Comparison of ENCODE assay signal across 7 mouse cellular contexts in genomic region chr4:116017300-116017901, GRCm38 (mm10). TPM values are rescaled to one million over a fixed set of nuclear protein-coding genes. Genes with fewer than 3 reads are reported as not detected.
A peak's percentile ranks its signal among the peaks of the same experiment; 100 is the strongest.
DNase-seq lines count a peak whose midpoint lies in the region; ATAC-seq and TF ChIP-seq lines count a peak whose summit lies in the region.

No protein-coding gene starts in this region.

- no peaks in the 10 kb centered on the region; the same call in 1 of the 2 replicates for H3K4me1 ChIP-seq in intestine, postnatal 0 days (replicated peaks; ENCODE audit: control insufficient read depth, insufficient read depth, low read length)
- peaks cover 4% of the 10 kb centered on the region; the same call in 1 of the 2 replicates for H3K4me1 ChIP-seq in limb, embryonic 11.5 days (ENCODE audit: control insufficient read depth, insufficient read depth, low read length)
- peaks cover 14% of the 10 kb centered on the region for H3K4me1 ChIP-seq in midbrain, embryonic 13.5 days (replicated peaks)

- ATAC-seq in granulocyte monocyte progenitor cell, adult 5-6 weeks (replicated peaks; ENCODE audit: poor library complexity, severe bottlenecking): peak; percentile 80
- ATAC-seq in intestine, postnatal 0 days: peak; percentile 62
- ATAC-seq in limb, embryonic 11.5 days (ENCODE audit: insufficient number of reproducible peaks, low FRiP score, low TSS enrichment, low read depth): peak; percentile 69
- ATAC-seq in midbrain, embryonic 13.5 days: peak; percentile 95

- no peaks in the 10 kb centered on the region for H3K9me3 ChIP-seq in intestine, postnatal 0 days (ENCODE audit: control insufficient read depth)
- H3K9me3 ChIP-seq in limb, embryonic 11.5 days (ENCODE audit: control insufficient read depth, low read length): peaks cover 3% of the 10 kb centered on the region; the same call in 1 of the 2 replicates
- no peaks in the 10 kb centered on the region for H3K9me3 ChIP-seq in midbrain, embryonic 13.5 days

- peak; percentile 92 for DNase-seq in adrenal gland, adult 2 months
- DNase-seq in embryo, embryonic 11 days: peak; percentile 89
- peak; percentile 82 for DNase-seq in limb, embryonic 11.5 days (ENCODE audit: low spot score)
- peak; percentile 24 for DNase-seq in spleen, adult 12 weeks (ENCODE audit: low spot score)

- H3K9ac ChIP-seq in intestine, postnatal 0 days (ENCODE audit: low read depth, low read length): peak overlapping the region; percentile 79
- H3K9ac ChIP-seq in limb, embryonic 11.5 days (ENCODE audit: low read length): peak overlapping the region; percentile 52
- peak overlapping the region; percentile 87 for H3K9ac ChIP-seq in midbrain, embryonic 13.5 days (replicated peaks)

- no peaks in the 10 kb centered on the region; the same call in 1 of the 2 replicates for H3K36me3 ChIP-seq in intestine, postnatal 0 days (ENCODE audit: control insufficient read depth, insufficient read depth)
- no peaks in the 10 kb centered on the region for H3K36me3 ChIP-seq in limb, embryonic 11.5 days (ENCODE audit: control insufficient read depth, insufficient read depth, low read length)
- no peaks in the 10 kb centered on the region for H3K36me3 ChIP-seq in midbrain, embryonic 13.5 days

- H3K4me2 ChIP-seq in intestine, postnatal 0 days (replicated peaks; ENCODE audit: low read depth): peak overlapping the region; percentile 91
- H3K4me2 ChIP-seq in limb, embryonic 11.5 days (ENCODE audit: low read depth, severe bottlenecking): peak overlapping the region; percentile 99
- peak overlapping the region; percentile 96 for H3K4me2 ChIP-seq in midbrain, embryonic 13.5 days (replicated peaks)

- H3K4me3 ChIP-seq in intestine, postnatal 0 days (ENCODE audit: low read depth, low read length): peak overlapping the region; percentile 76
- H3K4me3 ChIP-seq in limb, embryonic 11.5 days (ENCODE audit: low read depth, low read length): peak overlapping the region; percentile 58
- H3K4me3 ChIP-seq in midbrain, embryonic 13.5 days (replicated peaks): peak overlapping the region; percentile 70

- peaks cover 2% of the 10 kb centered on the region; the same call in 1 of the 2 replicates for H3K27me3 ChIP-seq in intestine, postnatal 0 days (replicated peaks; ENCODE audit: control insufficient read depth, insufficient read depth, low read length)
- peaks cover 45% of the 10 kb centered on the region for H3K27me3 ChIP-seq in limb, embryonic 11.5 days (ENCODE audit: control insufficient read depth, insufficient read depth, low read length)
- H3K27me3 ChIP-seq in midbrain, embryonic 13.5 days: peaks cover 58% of the 10 kb centered on the region

- no peak; the same call in 1 of the 2 replicates for TF ChIP-seq CTCF in intestine, postnatal 0 days (IDR thresholded peaks at IDR 0.05; ENCODE audit: low read depth)

- under 1% methylated on average over 54 of the region's 60 CpGs for WGBS in intestine, postnatal 0 days
- under 1% methylated on average over 60 of the region's 60 CpGs for WGBS in limb, embryonic 11.5 days
- WGBS in midbrain, embryonic 13.5 days: under 1% methylated on average over 60 of the region's 60 CpGs

- H3K27ac ChIP-seq in intestine, postnatal 0 days (ENCODE audit: low read depth, low read length): peak overlapping the region; percentile 98
- no peak overlapping the region for H3K27ac ChIP-seq in limb, embryonic 11.5 days (replicated peaks; ENCODE audit: low read depth, low read length)
- H3K27ac ChIP-seq in midbrain, embryonic 13.5 days: peak overlapping the region; percentile 58

RNA-seq across cellular contexts. Expression of gene Faah, which starts 0.3 kb away (rescaled TPM):
- 1 to 10 TPM; 3.7 to 4.8 TPM for total RNA-seq in adrenal gland, adult 2 months (2021)
- polyA plus RNA-seq in adrenal gland, adult 2 months (2012; rRNA removed): 4.7 and 8.0 TPM in 2 replicates
- 1.8 and 3.6 TPM in 2 replicates for total RNA-seq in granulocyte monocyte progenitor cell, adult 5-6 weeks (2014; fragmentation: Nextera tagmentation)
- total RNA-seq in granulocyte monocyte progenitor cell, adult 5-6 weeks (2017): 1.3 and 2.1 TPM in 2 replicates
- 105 and 125 TPM in 2 replicates for polyA plus RNA-seq in intestine, postnatal 0 days (2015; fragmentation: Nextera tagmentation; extraction: Ambion mirVana)
- polyA plus RNA-seq in limb, embryonic 11.5 days (2014; fragmentation: Nextera tagmentation; extraction: Ambion mirVana): 0.35 and 0.55 TPM in 2 replicates
- polyA plus RNA-seq in midbrain, embryonic 13.5 days (2015; fragmentation: Nextera tagmentation; extraction: Ambion mirVana): 9.5 and 11.3 TPM in 2 replicates

RNA-seq across cellular contexts. Expression of gene Nsun4, which starts 36.3 kb away (rescaled TPM):
- 10 to 100 TPM; 24.4 to 32.7 TPM for total RNA-seq in adrenal gland, adult 2 months (2021)
- polyA plus RNA-seq in adrenal gland, adult 2 months (2012; rRNA removed): 7.7 and 10.3 TPM in 2 replicates
- total RNA-seq in granulocyte monocyte progenitor cell, adult 5-6 weeks (2014; fragmentation: Nextera tagmentation): 15.0 and 17.0 TPM in 2 replicates
- total RNA-seq in granulocyte monocyte progenitor cell, adult 5-6 weeks (2017): 7.4 and 14.6 TPM in 2 replicates
- polyA plus RNA-seq in intestine, postnatal 0 days (2015; fragmentation: Nextera tagmentation; extraction: Ambion mirVana): 34.5 and 37.5 TPM in 2 replicates
- polyA plus RNA-seq in limb, embryonic 11.5 days (2014; fragmentation: Nextera tagmentation; extraction: Ambion mirVana): 16.9 and 20.0 TPM in 2 replicates
- polyA plus RNA-seq in midbrain, embryonic 13.5 days (2015; fragmentation: Nextera tagmentation; extraction: Ambion mirVana): 17.5 and 17.9 TPM in 2 replicates

RNA-seq across cellular contexts. Expression of gene Uqcrh, which starts 57.5 kb away (rescaled TPM):
- 100 to 1,000 TPM; 439 to 769 TPM for total RNA-seq in adrenal gland, adult 2 months (2021)
- polyA plus RNA-seq in adrenal gland, adult 2 months (2012; rRNA removed): 33.6 and 37.9 TPM in 2 replicates
- total RNA-seq in granulocyte monocyte progenitor cell, adult 5-6 weeks (2014; fragmentation: Nextera tagmentation): 723 and 784 TPM in 2 replicates
- 360 and 561 TPM in 2 replicates for total RNA-seq in granulocyte monocyte progenitor cell, adult 5-6 weeks (2017)
- polyA plus RNA-seq in intestine, postnatal 0 days (2015; fragmentation: Nextera tagmentation; extraction: Ambion mirVana): 1,002 and 1,003 TPM in 2 replicates
- polyA plus RNA-seq in limb, embryonic 11.5 days (2014; fragmentation: Nextera tagmentation; extraction: Ambion mirVana): 470 and 488 TPM in 2 replicates
- polyA plus RNA-seq in midbrain, embryonic 13.5 days (2015; fragmentation: Nextera tagmentation; extraction: Ambion mirVana): 434 and 439 TPM in 2 replicates

RNA-seq across cellular contexts. Expression of gene Lrrc41, which starts 57.7 kb away (rescaled TPM):
- 10 to 100 TPM; 63.3 to 71.4 TPM for total RNA-seq in adrenal gland, adult 2 months (2021)
- 119 and 160 TPM in 2 replicates for polyA plus RNA-seq in adrenal gland, adult 2 months (2012; rRNA removed)
- total RNA-seq in granulocyte monocyte progenitor cell, adult 5-6 weeks (2014; fragmentation: Nextera tagmentation): 17.9 and 24.3 TPM in 2 replicates
- 19.2 and 20.7 TPM in 2 replicates for total RNA-seq in granulocyte monocyte progenitor cell, adult 5-6 weeks (2017)
- polyA plus RNA-seq in intestine, postnatal 0 days (2015; fragmentation: Nextera tagmentation; extraction: Ambion mirVana): 49.2 and 52.0 TPM in 2 replicates
- polyA plus RNA-seq in limb, embryonic 11.5 days (2014; fragmentation: Nextera tagmentation; extraction: Ambion mirVana): 81.4 and 81.6 TPM in 2 replicates
- 62.1 and 67.1 TPM in 2 replicates for polyA plus RNA-seq in midbrain, embryonic 13.5 days (2015; fragmentation: Nextera tagmentation; extraction: Ambion mirVana)

Comparison
In these comparisons a context has a peak if more than half of its experiments do, and no peak if none do; other contexts are left out.
1. DNase-seq: peak in every context shown above with its lines; median percentile 92 in adrenal gland, adult 2 months; 89 in embryo, embryonic 11 days; 82 in limb, embryonic 11.5 days; 24 in spleen, adult 12 weeks.
2. RNA of gene Uqcrh, which starts 57.5 kb away (polyA plus RNA-seq): 1,002 to 1,003 TPM in intestine, postnatal 0 days, 470 to 488 TPM in limb, embryonic 11.5 days and 434 to 439 TPM in midbrain, embryonic 13.5 days; 33.6 to 37.9 TPM in adrenal gland, adult 2 months; every median in the first group is over 10 times any median in the second.
3. Peak in every context shown above with its lines, with median percentiles within 50 percentile points of each other: ATAC-seq, H3K4me2 ChIP-seq, H3K4me3 ChIP-seq and H3K9ac ChIP-seq.